Mouse (Mus musculus) adrenal gland, adult 18-20 months (tissue): ENCODE measurements around the gene Kri1. TPM values are rescaled to one million over a fixed set of nuclear protein-coding genes. Genes with fewer than 3 reads are reported as not detected.
"Not testable (repeated sequence)": the region's sequence is repeated elsewhere in the genome, so short reads cannot be mapped to it uniquely, and the experiment has no call there.

Experiments
- DNase-seq, 2 experiments: peaks; one replicate each; pipeline ENCODE4 v3.0.0; 2021 to 2022; ENCODE audit warnings: low spot score in 2 of 2
- total RNA-seq, 2 experiments: library from RNA; stranded (reverse); gene quantifications; 1 replicate in 1 of 2; 2 replicates in 1 of 2; pipeline ENCODE4 v1.2.3; 2021

Kri1 gene
- total RNA-seq, 2 experiments from 2014 or later, result 31.1 to 34.9 TPM

GRCm38 (mm10) chr9:21316696-21317095 lies 28.9 kb upstream of the Kri1 start:
- DNase-seq, result no peak

- no peak for DNase-seq
Observed at GRCm38 (mm10) chr9:21315421-21315820, 27.7 kb upstream of the Kri1 start.

DNA sequence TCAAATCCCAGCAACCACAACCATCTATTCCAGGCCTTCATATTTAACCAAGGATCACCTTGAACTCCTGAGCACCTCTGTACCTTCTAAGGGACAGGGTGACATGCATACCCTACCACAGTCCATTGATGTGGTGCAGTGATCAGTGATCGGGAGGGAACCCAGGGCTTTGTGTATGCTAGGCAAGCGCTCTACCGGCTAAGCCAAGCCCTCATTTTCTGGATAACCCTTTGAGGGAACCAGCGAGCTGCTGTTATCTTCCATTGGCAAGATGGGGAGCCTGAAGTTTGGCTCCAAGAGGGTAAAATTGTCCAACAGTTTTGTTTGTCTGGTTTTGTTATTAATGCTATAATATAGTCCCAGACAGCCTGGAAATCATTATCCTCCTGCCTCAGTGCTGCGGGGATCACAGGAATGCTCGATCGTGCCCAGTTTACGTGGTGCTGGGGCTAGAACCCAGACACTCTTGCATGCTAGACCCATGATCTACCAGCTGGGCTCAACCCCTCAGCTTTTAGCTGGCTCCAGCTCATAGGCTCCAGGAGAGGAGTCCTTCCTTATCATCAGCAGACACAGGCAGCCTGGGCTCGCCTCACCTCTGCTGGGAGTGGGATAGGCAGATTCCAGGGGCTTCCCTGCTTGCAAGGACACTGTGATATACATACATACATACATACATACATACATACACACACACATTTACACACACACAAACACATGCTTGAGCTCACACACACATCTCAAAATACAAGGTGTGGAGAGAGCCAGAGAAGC lies 26.8 kb upstream of the Kri1 start:
- no peak for DNase-seq

DNA sequence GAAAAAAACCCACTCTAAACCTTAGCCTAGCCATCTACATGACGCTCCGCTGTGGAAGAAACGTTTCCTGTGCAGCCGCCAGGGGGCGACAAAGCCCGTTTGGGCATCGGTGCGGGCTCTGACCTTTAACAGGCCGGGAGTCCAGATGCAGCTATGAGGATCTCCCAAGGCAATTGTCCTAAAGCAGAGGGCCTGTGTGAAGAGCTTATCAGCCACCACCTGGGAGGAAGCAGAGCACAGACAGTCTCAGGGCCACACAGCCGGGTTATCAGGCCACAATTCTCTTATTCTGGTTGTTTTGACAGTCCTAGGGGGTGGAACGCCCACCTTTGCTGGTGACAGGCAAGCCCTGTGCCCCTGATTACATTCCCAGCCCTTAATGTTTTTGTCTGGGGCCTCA lies 25.6 kb upstream of the Kri1 start:
- peak; percentile 93 to 98 for DNase-seq

DNA sequence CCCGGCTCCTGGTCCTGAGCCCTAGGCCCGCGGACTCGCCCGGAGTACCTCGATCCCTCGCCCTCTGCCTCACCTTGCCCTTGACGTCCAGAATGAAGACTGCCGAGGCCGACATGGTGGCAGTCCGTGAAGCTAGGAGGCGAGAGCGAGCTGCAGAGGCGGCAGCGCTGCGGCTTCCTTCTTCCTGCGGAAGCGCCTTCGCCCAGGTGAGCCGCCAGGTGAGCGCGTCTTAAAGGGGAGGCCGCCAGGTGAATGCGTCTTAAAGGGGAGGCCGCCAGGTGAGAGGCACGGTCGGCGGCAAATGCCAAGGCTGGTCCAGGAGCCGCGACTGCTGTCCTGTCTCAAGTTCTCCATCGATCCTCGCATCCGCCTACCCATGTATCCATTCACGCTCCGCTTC lies 24.4 kb upstream of the Kri1 start, which contains the start of gene Ap1m2:
Gene Ap1m2 (minus strand): TSS at position 204 of the 400 bp plus-strand sequence.
- no peak for DNase-seq

- no peak for DNase-seq
Observed at GRCm38 (mm10) chr9:21311695-21312094, 23.9 kb upstream of the Kri1 start.

GRCm38 (mm10) chr9:21309150-21309741 lies 21.5 kb upstream of the Kri1 start:
- no peak for DNase-seq

- DNase-seq, result no peak
Observed at GRCm38 (mm10) chr9:21305065-21305464, 17.3 kb upstream of the Kri1 start.

- no peak for DNase-seq
Observed at GRCm38 (mm10) chr9:21299014-21299413, 11.2 kb upstream of the Kri1 start.

DNA sequence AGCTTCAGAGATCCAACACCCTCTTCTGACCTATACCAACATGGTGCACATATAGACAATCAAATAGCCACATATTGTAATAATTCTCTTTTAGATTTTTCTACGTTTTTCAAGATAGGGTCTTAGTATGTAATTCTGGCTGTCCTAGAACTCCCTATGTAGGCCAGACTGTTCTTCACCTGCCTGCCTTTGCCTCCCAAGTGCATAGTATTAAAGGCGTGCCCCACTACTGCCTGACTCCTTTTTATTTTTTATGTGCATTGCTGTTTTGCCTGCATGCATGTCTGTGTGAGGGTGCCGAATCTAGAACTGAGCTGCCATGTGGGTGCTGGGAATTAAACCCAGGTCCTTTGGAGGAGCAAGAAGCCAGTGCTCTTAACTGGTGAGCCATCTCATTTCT lies 4.5 kb upstream of the Kri1 start:
- DNase-seq, result no peak

GRCm38 (mm10) chr9:21291868-21292267 lies 4.1 kb upstream of the Kri1 start:
- not testable (repeated sequence) for DNase-seq

DNA sequence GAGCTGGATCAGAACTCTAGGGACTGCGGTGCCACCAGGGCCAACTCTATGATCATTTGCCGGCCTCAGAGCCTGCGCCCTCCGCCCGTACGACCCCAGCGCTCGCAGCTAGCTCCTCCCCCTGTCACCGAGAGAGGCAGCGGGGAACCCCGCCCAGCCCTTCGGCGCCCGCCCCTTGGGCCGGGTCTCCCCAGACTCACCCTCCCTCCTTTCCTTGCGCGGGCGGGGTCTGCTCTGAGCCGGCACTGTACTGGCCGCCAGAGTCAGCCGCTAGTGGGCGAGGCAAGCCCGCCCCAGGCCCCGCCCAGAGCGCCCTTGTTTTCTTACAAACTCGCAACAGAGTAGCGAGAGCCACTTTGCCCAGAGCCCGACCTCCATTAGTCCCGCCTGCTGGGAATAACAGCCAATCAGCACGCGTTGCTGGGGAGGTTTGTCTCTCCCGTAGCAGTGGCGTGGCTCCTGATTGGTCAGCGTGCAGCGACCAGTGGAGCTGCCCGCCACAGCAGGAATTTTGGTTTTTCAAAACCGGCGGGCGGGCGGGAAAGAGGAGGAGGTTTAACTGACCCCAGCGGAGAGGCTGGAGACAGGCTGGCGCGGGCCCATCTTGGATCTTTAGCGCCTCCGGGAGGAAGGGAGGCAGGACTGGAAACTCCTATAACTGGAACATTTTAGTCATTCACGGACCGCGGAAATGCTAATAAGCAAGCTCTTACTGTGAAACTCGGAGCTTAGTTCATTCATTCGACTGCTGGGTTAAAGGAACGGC lies 3.4 kb upstream of the Kri1 start, which contains the start of gene Cdkn2d:
Gene Cdkn2d (minus strand): TSS at position 386 of the 766 bp plus-strand sequence.
- DNase-seq, result peak; percentile 97

DNA sequence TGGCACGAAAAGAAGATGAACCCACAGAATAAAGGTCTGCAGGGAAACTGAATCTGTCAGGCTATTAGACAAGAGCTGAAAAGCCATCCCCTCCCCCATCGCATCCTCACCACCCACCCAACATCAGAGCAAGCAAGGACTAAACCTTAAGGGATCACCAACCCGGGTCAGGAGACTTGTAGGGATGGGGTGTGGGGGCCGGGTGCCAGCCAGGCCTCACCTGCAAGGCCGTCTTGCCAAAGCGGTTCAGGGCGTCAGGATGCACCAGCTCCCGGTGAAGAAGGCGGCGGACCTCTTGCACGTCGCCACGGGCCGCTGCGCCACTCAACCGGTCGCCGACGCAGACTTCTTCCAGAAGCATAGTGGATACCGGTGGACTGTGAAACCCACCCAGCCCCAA lies 2.8 kb upstream of the Kri1 start:
- no peak for DNase-seq

DNA sequence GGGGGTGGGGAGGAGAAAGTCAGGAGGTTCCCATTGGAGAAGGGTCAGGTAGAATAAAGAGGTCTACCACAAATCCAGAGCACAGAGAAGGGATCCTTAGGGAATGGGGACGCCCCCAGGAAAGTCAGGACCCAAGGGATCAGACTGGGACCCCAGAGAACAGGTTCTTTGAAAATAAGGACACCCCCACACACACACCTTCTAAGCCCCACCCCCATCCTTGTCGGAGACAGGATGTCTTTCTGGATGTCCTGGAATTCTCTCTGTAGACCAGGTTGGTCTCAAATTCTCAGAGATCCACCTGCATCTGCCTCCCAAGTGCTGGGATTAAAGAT lies 1.5 kb upstream of the Kri1 start:
- no peak for DNase-seq

- DNase-seq, result peak; percentile 38 to 39
Observed at GRCm38 (mm10) chr9:21288404-21289336, 901 bp upstream of the Kri1 start.

DNA sequence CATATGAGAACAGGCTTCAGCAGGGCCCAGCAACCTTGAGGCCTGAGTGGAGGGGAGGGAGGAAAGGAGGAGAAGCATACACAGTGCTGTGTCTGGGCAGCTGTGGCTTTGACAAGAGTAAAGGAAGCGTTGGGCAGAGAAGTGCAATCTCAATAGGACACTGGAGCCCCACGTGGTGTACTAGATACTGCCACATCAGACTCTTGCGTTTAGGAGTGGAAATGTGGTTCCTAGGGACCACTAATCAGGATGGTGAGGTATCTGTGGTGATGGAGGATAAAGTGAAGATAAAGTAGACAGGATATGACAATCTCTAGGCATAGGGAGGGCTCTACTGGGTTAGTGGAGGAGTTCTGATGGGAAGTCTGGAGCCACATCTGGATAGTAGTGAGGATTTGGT lies 1.0 kb downstream of the Kri1 start:
- DNase-seq, result no peak

DNA sequence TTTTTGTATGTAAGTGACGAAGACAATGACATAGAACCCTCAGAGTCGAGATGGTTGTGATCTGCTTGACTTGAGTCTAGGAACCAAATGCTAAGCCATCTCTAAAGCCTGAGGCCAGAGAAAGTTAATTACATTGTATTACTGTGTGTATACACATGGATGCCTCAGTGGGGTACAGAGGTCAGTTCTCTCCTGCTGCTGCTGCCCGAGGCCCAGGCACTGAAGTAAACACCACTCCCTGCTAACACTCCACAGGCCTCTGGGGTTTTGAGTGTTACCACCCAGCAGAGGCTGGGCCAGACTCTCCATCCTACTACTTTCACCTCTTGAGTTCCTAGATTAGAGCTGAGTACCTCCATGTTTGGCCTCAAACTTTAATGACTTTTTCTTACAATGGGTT lies 3.8 kb downstream of the Kri1 start:
- no peak for DNase-seq

- DNase-seq, result no peak
Observed at GRCm38 (mm10) chr9:21283591-21283990, 4.2 kb downstream of the Kri1 start.

DNA sequence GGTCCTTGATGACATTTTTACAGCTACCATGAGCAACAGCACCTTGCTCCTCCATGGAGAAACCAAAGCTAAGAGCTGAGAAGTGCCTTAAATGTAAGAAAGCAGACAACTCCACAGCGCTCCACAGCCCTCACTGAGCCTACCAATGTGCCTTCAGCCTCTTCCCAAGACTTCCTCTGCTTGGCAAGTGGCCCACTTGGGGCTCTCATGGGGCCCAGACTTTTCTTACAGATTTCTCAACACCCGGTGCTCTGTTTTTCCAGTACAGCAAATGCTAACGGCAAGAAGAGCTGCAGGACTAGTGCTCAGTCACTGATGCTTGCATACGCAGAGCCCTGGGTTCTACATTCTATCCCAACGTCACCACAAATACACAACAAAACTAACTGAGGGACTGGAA lies 10.0 kb downstream of the Kri1 start:
- DNase-seq, result no peak

GRCm38 (mm10) chr9:21276307-21276706 lies 11.5 kb downstream of the Kri1 start:
- DNase-seq, result no peak

GRCm38 (mm10) chr9:21275727-21276126 lies 12.0 kb downstream of the Kri1 start:
- no peak for DNase-seq
